Mouse (Mus musculus) right cerebral cortex, adult 18-20 months (tissue): ENCODE measurements at regions not wholly inside any gene's neighbourhood (a gene's known extent, or its start where the extent isn't known, plus 50 kb on each side); places are given as distances from the start of the nearest gene placed in this dataset.

Source experiments
- DNase-seq: peaks from one replicate; pipeline ENCODE4 v3.0.0; 2022; ENCODE audit warnings: mixed read lengths

- DNase-seq: no peak
These were observed 433.4 kb upstream of the Ptbp2 start for GRCm38 (mm10) chr3:120217710-120218109.

GRCm38 (mm10) chr3:120214616-120215250 lies 430.5 kb upstream of the Ptbp2 start:
- peak; percentile 24 for DNase-seq

DNA sequence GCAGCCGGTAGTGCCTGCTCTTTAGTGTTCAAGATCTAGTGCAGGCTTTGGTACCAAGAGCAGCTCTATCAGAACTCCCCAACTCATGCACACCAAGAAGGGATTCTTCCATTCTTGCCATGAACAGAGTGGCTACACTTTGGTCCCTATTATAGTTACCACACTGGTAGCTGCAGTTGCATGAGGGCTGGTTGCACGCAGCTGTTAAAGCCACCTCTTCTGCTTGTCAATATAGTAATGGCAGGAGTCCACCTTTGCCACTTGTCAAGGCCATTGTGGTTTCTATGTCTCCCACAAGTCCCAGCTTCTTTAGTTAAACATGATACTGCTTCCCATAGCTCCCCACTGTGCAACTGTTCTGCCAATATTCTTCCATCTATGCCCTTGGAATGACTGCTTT lies 415.1 kb upstream of the Ptbp2 start:
- no peak for DNase-seq

DNA sequence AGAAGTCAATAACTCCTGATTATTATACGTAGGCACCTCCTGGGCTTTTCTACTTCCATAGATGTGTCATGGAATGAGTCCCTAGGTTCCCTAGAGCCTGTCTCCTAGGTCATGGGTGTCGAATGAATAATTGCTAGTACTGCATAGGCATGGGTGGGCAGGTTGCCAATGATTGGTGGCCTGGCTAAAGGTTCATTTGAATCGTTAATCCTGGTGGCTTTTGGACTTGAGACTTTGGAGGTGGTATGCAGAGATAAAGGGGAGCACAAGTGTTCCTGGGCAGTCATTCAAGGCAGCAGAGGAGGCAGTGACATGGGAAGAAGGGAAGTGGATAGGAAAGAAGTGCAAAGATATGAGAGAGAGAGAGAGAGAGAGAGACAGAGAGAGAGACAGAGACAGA lies 410.2 kb upstream of the Ptbp2 start:
- no peak for DNase-seq

GRCm38 (mm10) chr3:120192439-120193326 lies 408.4 kb upstream of the Ptbp2 start:
- DNase-seq: peak; percentile 79

DNA sequence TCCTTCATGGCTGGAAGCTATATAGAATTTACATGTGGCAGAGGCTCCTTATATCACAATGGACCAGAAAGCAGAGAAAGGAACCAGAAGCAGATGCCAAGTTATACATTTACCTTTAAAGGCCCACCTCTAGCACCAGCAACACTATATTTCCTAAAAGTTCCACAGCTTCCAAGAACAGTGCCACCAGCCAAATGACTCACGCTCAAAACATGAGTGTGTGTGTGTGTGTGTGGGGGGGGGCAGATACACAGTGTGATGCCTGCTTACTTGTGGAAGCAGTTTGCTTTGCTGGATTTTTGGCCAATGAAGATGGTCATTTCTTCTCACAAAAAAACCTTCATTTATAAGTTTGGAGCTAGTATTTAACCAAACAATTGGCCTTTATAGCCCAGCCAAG lies 405.3 kb upstream of the Ptbp2 start:
- DNase-seq: no peak

DNA sequence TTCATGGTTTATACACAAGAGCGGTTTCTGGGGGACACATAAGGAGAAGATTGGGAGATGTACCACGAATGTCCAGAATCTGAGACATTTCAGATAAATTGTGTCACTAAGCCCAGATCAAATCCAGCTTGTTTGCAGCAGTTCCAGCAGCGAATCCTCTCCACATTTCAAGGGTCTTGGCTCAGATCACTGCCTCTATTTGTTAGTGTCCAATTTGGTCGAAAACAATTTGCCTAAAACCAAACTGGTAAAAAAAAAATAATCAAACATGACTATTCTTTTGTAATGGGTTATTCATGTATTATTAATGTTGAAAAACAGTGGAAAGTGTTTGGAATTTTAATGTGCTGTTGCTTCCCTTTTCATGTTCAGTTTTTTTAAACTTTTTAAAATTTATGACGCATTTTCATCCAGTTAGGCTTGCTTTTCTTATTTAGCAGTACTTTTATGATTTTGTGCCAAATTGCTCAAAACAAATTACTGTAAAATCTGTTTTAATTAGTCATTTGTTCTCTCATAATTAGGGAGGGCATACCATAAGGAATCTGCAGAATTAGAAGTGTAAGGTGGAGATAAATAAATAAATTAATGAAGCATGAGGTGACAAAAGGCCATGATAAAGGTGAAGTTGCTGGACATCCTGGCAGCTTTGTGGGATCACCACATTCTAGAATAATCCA lies 396.8 kb upstream of the Ptbp2 start:
- DNase-seq: no peak

DNA sequence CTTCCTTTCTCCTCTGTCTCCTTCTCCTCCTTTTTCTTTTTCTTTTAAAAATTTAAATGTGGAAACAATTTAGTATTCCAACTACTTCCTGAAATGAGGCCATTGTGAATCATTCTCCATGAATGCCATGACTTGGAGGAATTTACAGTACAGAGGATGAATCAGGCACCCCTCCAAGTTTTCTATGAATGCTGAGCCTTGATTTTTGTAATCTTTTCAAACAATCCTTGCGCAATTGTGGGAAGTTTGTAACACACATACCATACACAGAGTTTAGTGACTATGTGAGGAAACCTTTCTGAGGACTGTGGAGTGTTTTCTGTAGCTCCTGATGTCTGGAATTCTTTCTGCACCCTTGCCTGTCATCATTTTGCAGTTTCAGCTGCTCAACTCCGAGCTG lies 391.4 kb upstream of the Ptbp2 start:
- peak; percentile 12 for DNase-seq
